Mouse (Mus musculus) skeletal muscle tissue, adult 2 months (tissue): Measurements from ENCODE around the gene Fryl.

Source experiments
- DNase-seq: peaks from one replicate; pipeline ENCODE4 v3.0.0-alpha.2; 2012; ENCODE audit warnings: low read depth, low spot score

Fryl gene

DNA sequence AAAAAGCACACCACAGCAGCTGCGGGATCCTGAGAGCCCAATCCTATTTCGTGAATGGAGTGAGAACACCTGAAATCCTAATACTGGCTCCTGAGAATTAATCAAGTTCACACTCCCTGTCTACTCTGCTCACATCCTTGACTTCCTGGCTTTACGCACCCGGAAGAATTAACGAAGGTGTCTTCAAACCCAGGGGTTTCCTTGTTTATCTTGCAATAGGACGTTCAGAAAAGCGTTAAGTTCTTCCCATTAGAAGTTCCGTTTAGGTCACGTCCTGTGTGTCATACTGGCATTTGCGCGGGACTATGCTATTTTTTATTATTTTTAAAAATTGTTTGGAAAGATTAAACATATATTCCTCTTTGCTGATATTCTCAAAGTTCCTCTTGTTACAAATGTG is 677 bp upstream of the Fryl start:
- DNase-seq = no peak

DNA sequence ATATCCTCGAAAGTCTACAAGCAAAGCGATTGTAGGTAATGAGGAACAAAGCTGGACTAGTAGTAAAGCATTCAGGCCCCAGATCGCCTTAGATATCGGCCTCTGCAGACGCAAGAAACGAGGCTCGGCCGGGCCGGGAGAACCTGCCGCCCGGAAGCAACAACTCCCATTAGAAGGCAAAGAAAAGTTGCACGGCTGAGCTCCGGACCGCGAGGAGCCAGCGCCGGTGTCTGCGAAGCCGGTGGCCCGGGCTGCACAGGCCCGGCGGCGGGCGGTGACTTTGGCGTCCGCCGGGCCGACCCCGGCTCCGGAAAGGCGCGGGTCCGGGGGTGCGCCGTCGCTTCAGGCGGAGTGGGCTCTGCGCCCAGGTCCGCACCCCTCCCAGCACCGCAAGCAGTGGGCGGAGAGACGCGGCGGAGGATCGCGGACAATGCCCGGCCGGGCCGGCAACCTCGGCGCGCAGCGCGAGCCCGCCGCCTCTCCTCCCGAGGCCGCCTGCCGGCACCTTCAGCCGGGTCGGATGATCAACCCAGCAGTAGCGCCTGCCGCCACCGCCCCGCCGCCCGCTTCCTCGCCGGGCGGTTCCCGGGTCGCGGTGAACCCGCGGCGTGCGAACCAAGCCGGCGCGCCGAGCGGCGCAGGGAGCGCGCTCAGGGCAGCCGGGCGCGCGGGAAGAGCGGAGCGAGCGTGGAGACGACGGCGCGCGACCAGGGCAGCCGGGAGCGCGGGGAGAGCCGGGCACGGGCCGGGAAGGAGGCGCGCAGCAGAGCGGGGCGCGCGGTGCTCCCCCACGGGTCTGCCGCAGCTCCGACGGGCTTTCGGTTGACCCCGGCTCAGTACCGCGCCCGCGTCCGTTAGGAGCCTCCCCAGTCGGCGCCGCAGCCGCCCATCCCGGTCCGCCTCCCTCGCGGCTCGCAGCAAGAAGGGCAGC is 833 bp downstream of the Fryl start:
- no peak for DNase-seq

- DNase-seq = no peak
These were observed 1.8 kb downstream of the Fryl start for GRCm38 (mm10) chr5:73254660-73255059.

- DNase-seq = no peak
These were observed 3.7 kb downstream of the Fryl start for GRCm38 (mm10) chr5:73252739-73253138.

GRCm38 (mm10) chr5:73249341-73249740 is 7.1 kb downstream of the Fryl start:
- DNase-seq = no peak

DNA sequence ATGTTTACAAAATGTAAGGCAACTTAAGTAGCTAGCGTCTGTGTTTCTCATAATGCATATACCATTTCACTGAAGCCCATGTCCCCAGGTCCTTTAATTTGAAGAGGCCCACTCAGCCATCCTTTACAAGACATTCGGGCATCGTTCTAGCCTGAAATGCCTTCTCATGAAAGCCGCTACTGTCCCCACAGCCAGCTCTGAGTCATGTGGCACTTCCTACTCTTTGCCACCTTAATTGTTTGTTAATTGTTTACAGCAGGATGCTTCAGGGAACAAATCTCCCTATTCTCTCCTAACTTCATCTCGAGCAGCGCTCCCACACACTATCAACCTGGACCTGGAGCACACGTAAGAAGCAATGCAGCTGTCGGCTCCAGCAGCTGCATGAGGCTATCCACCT is 8.2 kb downstream of the Fryl start:
- no peak for DNase-seq

DNA sequence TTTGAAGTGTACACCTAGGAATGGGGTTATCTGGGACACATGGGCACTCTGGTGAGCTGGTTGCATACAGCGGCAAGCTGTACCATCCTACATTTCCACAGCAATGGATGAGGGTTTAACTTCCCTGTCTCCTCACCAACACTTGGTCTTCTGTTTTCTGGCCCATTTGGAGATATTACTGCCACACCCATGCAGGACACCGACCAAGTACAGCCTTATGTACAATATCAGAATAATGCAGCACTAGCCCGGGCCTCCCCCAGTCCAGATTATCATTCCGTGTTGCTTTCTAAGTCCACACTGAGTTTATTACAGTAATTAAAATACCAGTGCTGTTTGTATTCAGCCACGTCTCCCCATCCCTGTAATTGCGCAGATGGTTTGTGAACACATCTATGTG is 10.0 kb downstream of the Fryl start:
- DNase-seq = no peak

DNA sequence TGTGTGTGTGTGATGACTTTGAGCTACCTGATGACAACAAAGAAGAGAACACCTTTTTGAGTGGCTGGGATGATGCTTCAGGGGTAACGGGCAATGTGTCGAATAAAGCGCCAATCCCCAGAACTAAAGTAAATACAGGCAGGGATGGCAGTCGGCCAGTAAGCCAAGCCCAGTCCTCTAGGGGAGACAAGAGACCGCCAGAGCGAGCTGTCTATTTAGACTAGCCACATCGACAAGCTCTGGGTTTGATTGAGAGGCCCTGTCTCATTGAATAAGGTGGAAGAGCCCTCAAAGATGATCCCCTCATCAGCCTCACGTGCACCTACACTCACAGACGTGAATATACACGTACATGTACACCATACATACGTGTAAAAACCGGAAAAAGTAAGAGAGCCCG is 12.0 kb downstream of the Fryl start:
- DNase-seq = no peak

DNA sequence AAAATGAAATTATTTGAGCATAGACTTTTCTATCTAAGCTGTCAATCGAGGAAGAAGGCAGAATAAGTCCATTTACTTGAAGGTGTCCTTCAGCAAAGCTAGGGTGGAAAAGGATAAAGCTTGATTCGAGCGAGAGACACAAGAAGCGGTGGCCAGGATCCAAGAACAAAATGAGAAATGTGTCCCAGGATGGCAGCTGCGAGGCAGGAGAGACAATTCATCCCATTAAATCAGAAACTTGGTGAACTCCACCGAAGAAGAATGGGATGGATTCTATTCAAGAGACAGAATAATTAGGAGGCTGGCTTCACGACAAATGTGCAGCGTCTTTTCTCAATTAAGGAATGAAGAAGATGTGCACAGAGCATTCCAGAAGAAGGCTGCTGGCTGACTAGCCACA is 14.5 kb downstream of the Fryl start:
- no peak for DNase-seq

- no peak for DNase-seq
These were observed 15.1 kb downstream of the Fryl start for GRCm38 (mm10) chr5:73241332-73241731.

DNA sequence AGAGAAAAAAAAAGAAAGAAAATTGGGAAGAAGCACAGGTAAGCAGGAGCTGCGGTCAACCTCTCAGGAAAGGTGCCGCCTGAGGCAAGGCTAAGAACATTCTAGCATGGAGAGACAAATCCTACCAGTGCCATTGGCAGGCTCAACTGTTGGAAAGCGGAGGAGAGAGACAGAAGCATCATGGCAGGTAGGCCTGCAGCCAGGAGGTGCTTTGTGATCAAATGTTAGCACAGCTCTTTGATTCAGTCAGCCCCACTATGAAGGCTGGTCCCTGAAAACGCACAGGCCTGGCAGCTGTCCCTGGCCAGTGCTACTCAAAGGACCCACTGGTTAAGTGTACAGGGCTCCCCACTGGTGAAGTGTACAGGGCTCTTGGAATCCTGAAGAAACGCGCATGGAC is 16.0 kb downstream of the Fryl start:
- DNase-seq = no peak

GRCm38 (mm10) chr5:73236894-73237334 is 19.5 kb downstream of the Fryl start:
- DNase-seq = no peak

- no peak for DNase-seq
These were observed 21.2 kb downstream of the Fryl start for GRCm38 (mm10) chr5:73235201-73235600.

DNA sequence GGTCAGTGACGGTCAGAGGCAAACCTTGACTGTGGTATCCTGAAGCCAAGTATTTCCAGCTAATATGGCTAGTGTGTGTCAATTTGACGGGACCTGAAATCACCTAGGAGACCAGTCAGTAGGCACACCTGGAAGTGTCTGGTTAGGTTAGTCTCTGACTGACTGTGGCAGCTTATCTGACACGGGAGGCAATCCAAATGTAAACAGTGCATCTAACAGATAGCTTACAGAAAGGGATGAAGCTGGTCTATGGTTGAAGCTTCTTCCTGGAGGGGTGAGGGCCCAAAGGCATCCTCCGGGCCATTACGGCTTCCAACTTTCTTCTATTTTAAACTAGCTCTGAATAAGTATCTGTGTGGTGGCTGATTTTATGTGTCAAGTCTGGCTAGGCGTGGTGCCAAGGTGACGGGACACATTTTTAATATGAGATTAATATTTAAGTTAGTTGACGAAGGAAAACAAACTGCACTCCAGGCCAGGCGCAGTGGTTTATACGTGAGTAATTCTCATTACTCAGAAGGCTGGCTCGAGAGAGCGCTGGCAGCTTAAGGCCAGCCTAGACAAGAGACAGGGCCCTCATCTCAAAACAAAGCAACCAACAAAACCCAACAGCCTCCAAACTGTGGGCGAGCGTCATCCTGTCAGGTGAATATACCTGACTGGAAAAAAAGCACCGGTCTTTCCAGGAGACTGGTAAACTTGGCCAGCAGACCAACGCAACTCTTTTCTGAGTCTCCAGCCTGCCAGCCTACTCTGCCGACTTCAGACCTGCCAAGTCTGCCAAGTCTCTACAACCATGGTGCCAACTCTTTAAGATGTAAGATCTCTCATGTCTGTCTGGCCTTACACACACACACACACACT is 23.2 kb downstream of the Fryl start:
- DNase-seq = no peak

DNA sequence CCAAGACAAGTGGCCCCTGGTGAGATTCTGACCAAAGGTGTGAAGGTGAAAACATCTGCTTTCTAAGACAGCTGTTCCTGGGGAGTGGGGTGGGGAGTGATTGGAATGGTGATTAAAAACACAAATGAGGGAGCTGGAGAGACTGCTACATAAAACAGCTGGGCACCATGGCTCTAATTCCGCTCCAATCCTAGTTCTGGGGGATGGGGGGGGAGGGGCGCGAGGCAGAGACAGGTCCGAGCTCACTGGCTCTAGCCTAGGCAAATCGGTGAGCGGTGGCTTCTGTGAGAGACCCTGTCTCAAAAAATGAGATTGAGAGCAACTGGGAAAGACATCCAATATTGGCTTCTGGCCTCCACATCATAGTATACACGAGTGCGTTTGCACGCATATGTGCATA is 24.2 kb downstream of the Fryl start:
- DNase-seq = no peak

- DNase-seq = no peak
These were observed 24.6 kb downstream of the Fryl start for GRCm38 (mm10) chr5:73231835-73232234.

- DNase-seq = no peak
These were observed 26.2 kb downstream of the Fryl start for GRCm38 (mm10) chr5:73230171-73230570.

GRCm38 (mm10) chr5:73229467-73229866 is 27.0 kb downstream of the Fryl start:
- DNase-seq = peak; percentile 30

DNA sequence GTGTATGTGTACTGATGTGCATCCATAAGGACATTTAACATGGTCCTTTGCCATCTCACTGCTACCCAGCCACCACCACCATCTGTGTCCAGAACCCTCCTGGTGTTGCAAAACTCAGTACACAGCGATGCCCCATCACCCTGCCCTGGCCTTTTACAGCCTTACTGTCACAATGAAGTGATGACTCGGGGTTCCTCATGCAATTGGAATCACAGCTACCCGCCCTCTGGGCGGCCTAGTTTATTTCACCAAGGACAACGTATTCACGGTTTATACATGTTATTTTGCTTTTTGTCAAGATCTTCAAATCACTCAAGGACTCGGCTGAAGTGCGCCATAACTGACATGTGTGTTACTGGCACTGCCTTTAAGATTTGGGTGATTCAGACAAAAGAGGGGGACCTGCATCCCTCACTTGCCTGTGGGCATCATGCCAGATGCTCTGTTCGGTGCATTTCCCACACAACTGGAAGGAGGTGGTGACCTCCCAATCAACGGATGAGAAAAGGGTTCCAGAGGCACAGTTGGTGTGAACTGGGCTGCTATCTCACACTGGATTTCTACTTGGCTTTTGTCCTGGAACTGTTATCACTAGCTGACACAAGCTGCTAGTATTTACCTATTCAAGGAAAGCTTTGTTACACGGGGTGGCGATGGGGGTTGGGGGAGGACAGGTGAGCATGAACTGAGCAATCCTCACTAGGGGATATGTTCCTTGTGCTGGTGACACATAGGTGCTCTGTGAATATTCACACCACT is 27.9 kb downstream of the Fryl start:
- DNase-seq = peak; percentile 18

- DNase-seq = no peak
These were observed 28.8 kb downstream of the Fryl start for GRCm38 (mm10) chr5:73227518-73228101.

GRCm38 (mm10) chr5:73223065-73223464 is 33.4 kb downstream of the Fryl start:
- no peak for DNase-seq
